Mouse (Mus musculus) neural tube, embryonic 13.5 days (tissue): ENCODE measurements around the gene Tnip1. TPM values are rescaled to one million over a fixed set of nuclear protein-coding genes. Genes with fewer than 3 reads are reported as not detected.
"Not testable (repeated sequence)": the region's sequence is repeated elsewhere in the genome, so short reads cannot be mapped to it uniquely, and the experiment has no call there.

Experiments
- ATAC-seq: fragments of 200-750 bp; cut with Nextera tagmentation; 2 replicates; pipeline ENCODE4 v1.8.0; 2017; ENCODE audit warnings: low read depth, mild to moderate bottlenecking, moderate TSS enrichment, moderate library complexity
- H3K27ac ChIP-seq: fragments of 300-500 bp; sonication (generic); replicated peaks from 2 replicates; pipeline ENCODE4 v1.5.1; 2015; ENCODE audit warnings: moderate library complexity, mild to moderate bottlenecking, inconsistent platforms
- H3K27me3 ChIP-seq: fragments of 300-500 bp; sonication (generic); 2 replicates; pipeline ENCODE4 v1.6.1; 2015; ENCODE audit warnings: mild to moderate bottlenecking, inconsistent platforms
- H3K36me3 ChIP-seq: fragments of 300-500 bp; sonication (generic); 2 replicates; pipeline ENCODE4 v1.6.1; 2015; ENCODE audit warnings: mild to moderate bottlenecking, inconsistent platforms
- H3K4me1 ChIP-seq: fragments of 300-500 bp; sonication (generic); replicated peaks from 2 replicates; pipeline ENCODE4 v1.6.1; 2015; ENCODE audit warnings: inconsistent platforms
- H3K4me2 ChIP-seq: fragments of 300-500 bp; sonication (generic); 2 replicates; pipeline ENCODE4 v1.6.1; 2015; ENCODE audit warnings: inconsistent platforms, mild to moderate bottlenecking, moderate library complexity
- H3K4me3 ChIP-seq: fragments of 300-500 bp; sonication (generic); 2 replicates; pipeline ENCODE4 v1.5.1; 2015; ENCODE audit warnings: mild to moderate bottlenecking, inconsistent platforms
- H3K9ac ChIP-seq: fragments of 300-500 bp; sonication (generic); 2 replicates; pipeline ENCODE4 v1.6.1; 2015; ENCODE audit warnings: moderate library complexity, mild to moderate bottlenecking, inconsistent platforms
- H3K9me3 ChIP-seq: fragments of 300-500 bp; sonication (generic); 2 replicates; pipeline ENCODE4 v1.6.1; 2016; ENCODE audit warnings: inconsistent platforms
- WGBS: fragments of 180-500 bp; shearing (Covaris S2); methylation state at CpG from one replicate; pipeline ENCODE4 v1.1.7; 2015; 5-methylcytosine and 5-hydroxymethylcytosine counted together
- polyA plus RNA-seq: library from polyadenylated mRNA; unstranded; fragments of >200 nt; fragmentation: Nextera tagmentation; extraction: Ambion mirVana; gene quantifications from 2 replicates; pipeline ENCODE4 v1.2.1, GENCODE M21; 2015

Gene Tnip1
- polyA plus RNA-seq, 1 experiment from 2014 or later, result 16.1 TPM

- ATAC-seq, result peak; percentile 91
These were observed 60.1 kb downstream of the Tnip1 start, which contains the start of gene Gpx3 for GRCm38 (mm10) chr11:54902333-54903323. Gpx3 (plus strand) TSS chr11:54902453.

GRCm38 (mm10) chr11:54899657-54900056 is 63.1 kb downstream of the Tnip1 start:
- no peak overlapping the region for H3K27ac ChIP-seq
- peaks cover 20% of the 10 kb centered on the region for H3K4me1 ChIP-seq
- WGBS, result 88% methylated on average over 4 of the region's 4 CpGs
- H3K9ac ChIP-seq, result no peak overlapping the region
- ATAC-seq, result no peak
- H3K27me3 ChIP-seq, result no peaks in the 10 kb centered on the region
- H3K9me3 ChIP-seq, result no peaks in the 10 kb centered on the region
- no peak overlapping the region for H3K4me2 ChIP-seq
- H3K4me3 ChIP-seq, result no peak overlapping the region
- no peaks in the 10 kb centered on the region for H3K36me3 ChIP-seq

More at GRCm38 (mm10) chr11:54902333-54903323, 60.1 kb downstream of the Tnip1 start, which contains the start of gene Gpx3:
- H3K9ac ChIP-seq, result peak within 1 kb of the TSS; percentile 75
- H3K27ac ChIP-seq, result no peak within 1 kb of the TSS
- H3K27me3 ChIP-seq, result no peaks in the 10 kb centered on the region
- H3K4me2 ChIP-seq, result peak within 1 kb of the TSS; percentile 84
- peak within 1 kb of the TSS; percentile 52 for H3K4me3 ChIP-seq
- peaks cover 20% of the 10 kb centered on the region for H3K4me1 ChIP-seq
- H3K36me3 ChIP-seq, result no peaks in the 10 kb centered on the region
- WGBS, result 17% methylated on average over 42 of the region's 45 CpGs
- H3K9me3 ChIP-seq, result no peaks in the 10 kb centered on the region

GRCm38 (mm10) chr11:54897470-54897869 is 65.2 kb downstream of the Tnip1 start:
- Histone ChIP-seq H3K27ac (no peak overlapping the region), H3K4me3 (no peak overlapping the region), H3K9ac (no peak overlapping the region), H3K27me3 (0 out of 2 replicates have a peak, but pooled peaks cover 3% of the 10 kb centered on the region), H3K9me3 (no peaks in the 10 kb centered on the region), H3K4me2 (no peak overlapping the region), H3K36me3 (no peaks in the 10 kb centered on the region), H3K4me1 (0 out of 2 replicates have a peak, but pooled peaks cover 3% of the 10 kb centered on the region)
- ATAC-seq, result no peak
- 26% methylated on average over 5 of the region's 5 CpGs for WGBS

DNA sequence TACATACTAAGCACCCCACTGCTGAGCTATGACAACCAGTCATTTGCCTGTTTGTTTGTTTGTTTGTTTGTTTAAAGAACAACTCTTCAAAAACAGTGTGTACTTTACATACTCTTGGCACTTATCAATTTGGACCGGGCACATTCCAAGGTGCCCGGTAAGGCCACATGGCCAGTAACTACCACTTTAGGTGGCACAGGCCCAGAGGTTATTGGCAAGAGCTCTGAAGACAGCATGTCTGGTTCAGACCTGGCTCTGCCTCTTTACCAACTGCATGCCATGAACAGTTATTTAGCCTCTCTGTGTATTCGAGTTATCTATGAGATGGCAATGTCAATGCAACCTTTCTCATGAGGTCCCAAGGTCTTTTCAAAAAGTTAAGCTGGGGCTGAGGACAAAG is 66.1 kb downstream of the Tnip1 start:
- not testable (repeated sequence) for H3K27me3 ChIP-seq, H3K36me3 ChIP-seq, H3K4me3 ChIP-seq, H3K9me3 ChIP-seq, H3K9ac ChIP-seq, ATAC-seq, H3K4me1 ChIP-seq, H3K4me2 ChIP-seq, H3K27ac ChIP-seq
- WGBS, result 93% methylated on average over 3 of the region's 3 CpGs

GRCm38 (mm10) chr11:54894589-54894988 is 68.1 kb downstream of the Tnip1 start:
- no peak for ATAC-seq
- Histone ChIP-seq H3K9ac (no peak overlapping the region), H3K36me3 (no peaks in the 10 kb centered on the region), H3K9me3 (no peaks in the 10 kb centered on the region), H3K4me2 (no peak overlapping the region), H3K4me1 (no peaks in the 10 kb centered on the region), H3K27ac (no peak overlapping the region), H3K4me3 (no peak overlapping the region), H3K27me3 (0 out of 2 replicates have a peak, but pooled peaks cover 3% of the 10 kb centered on the region)
- WGBS, result 38% methylated on average over 9 of the region's 9 CpGs

DNA sequence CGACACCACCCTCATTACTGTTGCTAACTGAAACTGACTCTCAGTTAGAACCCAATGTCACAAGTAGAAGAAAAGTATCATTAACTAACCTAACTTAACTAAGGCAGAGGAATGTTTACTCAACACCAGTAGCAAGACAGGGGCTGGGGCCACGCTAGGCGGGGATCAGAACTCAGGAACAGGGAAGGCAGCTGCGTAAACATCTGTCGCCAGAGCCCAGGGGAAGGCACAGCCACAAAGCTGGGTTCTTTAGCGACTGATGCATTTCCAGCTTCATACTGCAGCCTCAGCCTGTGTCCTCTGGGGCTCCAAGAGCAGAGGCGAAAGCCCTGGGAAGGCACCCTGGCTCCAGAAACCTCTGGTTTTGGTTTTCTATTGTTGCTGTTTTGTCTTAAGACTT is 70.6 kb downstream of the Tnip1 start:
- Histone ChIP-seq H3K27me3 (0 out of 2 replicates have a peak, but pooled peaks cover 3% of the 10 kb centered on the region), H3K9ac (0 out of 2 replicates have a peak overlapping the region, but pooled peaks have one; percentile 17), H3K27ac (no peak overlapping the region), H3K9me3 (no peaks in the 10 kb centered on the region), H3K4me2 (no peak overlapping the region), H3K4me1 (no peaks in the 10 kb centered on the region), H3K36me3 (no peaks in the 10 kb centered on the region), H3K4me3 (no peak overlapping the region)
- 54% methylated on average over 7 of the region's 7 CpGs for WGBS
- ATAC-seq, result no peak

DNA sequence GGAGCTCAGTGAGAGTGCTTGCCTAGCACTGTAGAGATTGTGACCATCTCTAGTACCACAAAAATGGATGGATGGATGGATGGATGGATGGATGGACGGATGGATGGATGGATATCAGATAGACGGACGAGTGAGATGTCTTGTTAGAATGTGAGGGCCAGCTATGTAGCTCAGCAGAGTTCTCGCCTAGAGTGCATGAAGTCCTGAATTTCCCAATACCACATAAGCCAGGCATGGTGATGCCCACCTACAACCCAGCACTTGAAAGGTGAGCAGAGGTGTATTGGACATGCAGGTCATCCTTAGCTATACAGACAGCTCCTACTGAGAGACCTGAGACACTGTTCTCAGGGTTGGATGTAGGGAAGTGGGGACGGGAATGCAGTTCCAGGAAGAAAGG is 71.4 kb downstream of the Tnip1 start:
- H3K9me3 ChIP-seq, result no peaks in the 10 kb centered on the region
- H3K4me3 ChIP-seq, result no peak overlapping the region
- 78% methylated on average over 5 of the region's 5 CpGs for WGBS
- H3K27ac ChIP-seq, result no peak overlapping the region
- no peaks in the 10 kb centered on the region for H3K36me3 ChIP-seq
- H3K4me2 ChIP-seq, result no peak overlapping the region
- H3K9ac ChIP-seq, result no peak overlapping the region
- no peak for ATAC-seq
- H3K4me1 ChIP-seq, result no peaks in the 10 kb centered on the region
- H3K27me3 ChIP-seq, result 0 out of 2 replicates have a peak, but pooled peaks cover 3% of the 10 kb centered on the region

- Histone ChIP-seq H3K27ac (no peak overlapping the region), H3K27me3 (no peaks in the 10 kb centered on the region), H3K4me2 (no peak overlapping the region), H3K4me3 (no peak overlapping the region), H3K9ac (no peak overlapping the region), H3K9me3 (no peaks in the 10 kb centered on the region), H3K36me3 (no peaks in the 10 kb centered on the region), H3K4me1 (no peaks in the 10 kb centered on the region)
- WGBS, result 90% methylated on average over 6 of the region's 6 CpGs
- ATAC-seq, result no peak
These were observed 74.8 kb downstream of the Tnip1 start for GRCm38 (mm10) chr11:54887927-54888326.

GRCm38 (mm10) chr11:54885406-54885805 is 77.3 kb downstream of the Tnip1 start:
- Histone ChIP-seq H3K27ac (no peak overlapping the region), H3K4me2 (no peak overlapping the region), H3K36me3 (no peaks in the 10 kb centered on the region), H3K4me1 (no peaks in the 10 kb centered on the region), H3K9ac (no peak overlapping the region), H3K27me3 (no peaks in the 10 kb centered on the region), H3K4me3 (no peak overlapping the region), H3K9me3 (no peaks in the 10 kb centered on the region)
- 85% methylated on average over 2 of the region's 2 CpGs for WGBS
- ATAC-seq, result no peak

GRCm38 (mm10) chr11:54884937-54885336 is 77.8 kb downstream of the Tnip1 start:
- Histone ChIP-seq H3K4me1 (no peaks in the 10 kb centered on the region), H3K9ac (no peak overlapping the region), H3K27ac (no peak overlapping the region), H3K9me3 (no peaks in the 10 kb centered on the region), H3K27me3 (no peaks in the 10 kb centered on the region), H3K4me3 (no peak overlapping the region), H3K36me3 (no peaks in the 10 kb centered on the region), H3K4me2 (no peak overlapping the region)
- WGBS, result 15% methylated on average over 5 of the region's 5 CpGs
- no peak for ATAC-seq

GRCm38 (mm10) chr11:54884197-54884828 is 78.4 kb downstream of the Tnip1 start:
- Histone ChIP-seq H3K4me3 (no peak overlapping the region), H3K36me3 (no peaks in the 10 kb centered on the region), H3K4me2 (no peak overlapping the region), H3K4me1 (no peaks in the 10 kb centered on the region), H3K9ac (no peak overlapping the region), H3K27me3 (no peaks in the 10 kb centered on the region), H3K27ac (no peak overlapping the region), H3K9me3 (no peaks in the 10 kb centered on the region)
- 79% methylated on average over 5 of the region's 5 CpGs for WGBS
- ATAC-seq, result no peak

DNA sequence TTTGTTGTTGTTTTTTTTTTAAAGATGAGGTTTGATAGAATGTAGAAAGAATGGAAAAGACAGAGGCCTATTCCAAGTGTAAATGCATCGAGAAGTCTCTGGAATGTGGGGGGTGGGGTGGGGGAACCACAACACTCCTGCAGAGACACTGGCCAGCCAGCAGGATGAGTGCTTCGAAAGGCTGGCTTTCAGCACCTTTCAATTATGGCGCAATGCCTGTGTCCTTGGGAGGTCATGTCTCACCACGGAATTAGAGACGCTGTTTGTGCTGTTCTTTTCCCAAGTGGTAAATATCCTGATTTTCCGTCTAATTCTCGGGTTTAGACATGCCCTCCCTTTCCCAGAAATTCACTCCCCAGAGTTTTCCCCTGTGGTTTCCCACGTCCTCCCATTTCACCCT is 80.0 kb downstream of the Tnip1 start:
- H3K27me3 ChIP-seq, result no peaks in the 10 kb centered on the region
- H3K4me1 ChIP-seq, result no peaks in the 10 kb centered on the region
- H3K27ac ChIP-seq, result no peak overlapping the region
- no peak overlapping the region for H3K4me2 ChIP-seq
- no peaks in the 10 kb centered on the region for H3K9me3 ChIP-seq
- WGBS, result 54% methylated on average over 8 of the region's 8 CpGs
- no peaks in the 10 kb centered on the region for H3K36me3 ChIP-seq
- ATAC-seq, result no peak
- no peak overlapping the region for H3K9ac ChIP-seq
- H3K4me3 ChIP-seq, result no peak overlapping the region
